Mouse (Mus musculus) heart, adult 2 months (tissue): Measurements from ENCODE around the gene Gpr176.

Source experiments
- CTCF ChIP-seq: fragments of 200-600 bp; IDR thresholded peaks from 2 replicates; pipeline ENCODE4 v1.8.1; 2022; ENCODE audit warnings: antibody characterized with exemption, mild to moderate bottlenecking, moderate library complexity
- POLR2A ChIP-seq: fragments of 200-500 bp; IDR thresholded peaks from 2 replicates; pipeline ENCODE4 v1.6.1; 2011; ENCODE audit warnings: mild to moderate bottlenecking, low read depth, low read length, control low read depth; ENCODE audit not compliant: insufficient read depth

- TF ChIP-seq CTCF (no peak), POLR2A (no peak)
Observed at GRCm38 (mm10) chr2:118305827-118306521, 67.2 kb downstream of the Gpr176 start.
